Mouse (Mus musculus) ovary, postnatal 14 days (tissue): ENCODE measurements around the gene Frmd4b.
"Not testable (repeated sequence)": the region's sequence is repeated elsewhere in the genome, so short reads cannot be mapped to it uniquely, and the experiment has no call there.

ENCODE experiments used
- DNase-seq: peaks from one replicate; pipeline ENCODE4 v3.0.0; 2022; ENCODE audit warnings: low spot score

Frmd4b gene

DNA sequence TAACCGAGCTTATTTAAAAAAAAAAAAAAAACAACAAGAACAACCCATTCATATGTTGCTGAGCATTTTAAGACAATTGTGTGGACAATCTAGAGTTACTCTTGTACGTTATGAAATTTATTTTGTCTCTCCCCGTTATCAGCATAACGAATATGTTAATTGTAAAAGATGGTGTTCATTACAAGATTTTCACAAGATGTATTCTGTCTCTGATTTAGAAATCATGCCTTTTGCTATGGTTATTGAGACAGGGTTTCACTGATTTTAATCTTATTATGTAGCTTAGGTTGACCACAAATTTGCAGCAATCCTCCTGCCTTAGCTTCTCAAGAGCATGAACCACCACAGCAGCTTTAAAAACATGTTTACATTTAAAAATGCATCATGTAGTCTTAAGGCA is 327.5 kb downstream of the Frmd4b start:
- DNase-seq = no peak

DNA sequence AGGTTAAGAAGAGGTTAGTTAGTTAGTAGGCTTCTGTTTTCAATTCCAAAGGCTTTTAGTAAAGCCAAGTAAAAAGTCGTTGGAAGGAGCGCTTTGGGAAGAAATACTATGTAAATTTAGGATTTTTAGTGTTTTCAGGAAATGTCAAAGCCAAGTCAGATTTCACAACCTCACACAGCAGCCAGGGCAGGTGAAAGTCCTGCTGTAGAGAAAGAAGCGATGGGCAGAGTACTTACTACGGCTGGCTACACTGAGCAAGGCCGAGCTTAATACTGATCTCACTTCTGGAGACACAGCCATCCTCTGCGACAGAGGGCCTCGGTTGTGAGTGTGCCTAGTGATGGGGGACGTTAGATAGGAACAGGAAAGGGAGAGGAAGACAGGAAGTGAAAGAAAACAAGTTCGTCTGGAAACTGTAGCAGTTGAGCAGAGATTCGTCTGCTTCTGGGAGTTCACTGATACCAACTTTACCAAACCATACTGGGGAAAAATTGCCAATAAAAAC is 328.0 kb downstream of the Frmd4b start:
- no peak for DNase-seq

DNA sequence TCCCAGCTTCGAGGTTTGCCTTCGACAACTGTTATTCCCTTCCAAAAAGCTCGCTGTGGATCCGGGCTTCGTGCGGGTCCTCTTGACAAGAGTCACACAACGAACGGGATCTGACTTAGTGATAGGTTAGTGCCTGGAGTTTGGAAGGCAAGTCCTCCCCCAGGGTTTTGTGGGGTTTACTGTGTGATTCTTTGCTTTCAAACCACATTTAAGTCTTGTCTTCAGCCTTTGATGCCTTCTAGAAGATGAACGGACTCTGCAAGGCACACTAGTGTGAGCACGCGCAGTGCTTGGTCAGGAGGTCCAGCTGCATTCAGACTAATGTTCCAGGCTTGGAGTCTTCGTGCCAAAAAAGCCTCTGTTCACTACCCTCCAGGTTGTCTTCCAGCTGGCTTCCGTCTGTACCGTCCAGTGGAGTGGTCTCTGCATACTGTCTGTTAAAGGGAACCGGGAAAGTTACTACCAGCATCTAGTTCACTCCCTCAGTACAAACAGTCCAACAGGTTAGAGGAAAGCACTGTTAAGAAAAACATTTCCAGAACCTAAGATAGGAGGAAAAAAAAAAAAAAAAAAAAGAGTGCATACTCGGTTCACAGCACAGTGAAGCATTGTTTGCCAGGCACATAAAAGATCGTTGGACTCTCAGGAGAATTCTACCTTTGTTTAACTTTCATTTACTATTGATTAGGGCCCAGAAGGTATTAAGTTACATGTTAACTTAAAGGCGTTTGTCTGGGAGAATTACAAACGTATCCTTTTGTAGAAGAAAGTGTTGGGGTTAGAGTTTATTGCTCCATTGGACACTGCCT is 329.1 kb downstream of the Frmd4b start:
- DNase-seq = no peak

DNA sequence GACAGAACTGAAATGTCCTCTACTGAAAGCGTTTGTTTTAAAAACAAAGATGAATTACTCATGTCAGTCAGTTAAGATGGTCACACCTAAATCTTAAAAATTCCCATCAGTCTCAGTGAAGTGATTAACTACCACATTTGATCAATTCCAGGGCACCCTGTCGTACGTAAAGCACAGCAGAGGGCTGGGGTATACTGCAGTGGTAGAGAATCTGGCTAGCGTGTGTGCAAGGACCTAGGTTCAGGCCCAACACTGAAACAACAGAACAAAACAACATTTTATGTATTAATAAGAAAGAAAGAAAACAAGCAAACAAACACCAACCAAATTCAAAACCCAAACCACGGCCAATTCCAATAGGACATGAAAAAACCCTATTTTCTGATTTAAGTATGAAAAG is 331.0 kb downstream of the Frmd4b start:
- DNase-seq = no peak

DNA sequence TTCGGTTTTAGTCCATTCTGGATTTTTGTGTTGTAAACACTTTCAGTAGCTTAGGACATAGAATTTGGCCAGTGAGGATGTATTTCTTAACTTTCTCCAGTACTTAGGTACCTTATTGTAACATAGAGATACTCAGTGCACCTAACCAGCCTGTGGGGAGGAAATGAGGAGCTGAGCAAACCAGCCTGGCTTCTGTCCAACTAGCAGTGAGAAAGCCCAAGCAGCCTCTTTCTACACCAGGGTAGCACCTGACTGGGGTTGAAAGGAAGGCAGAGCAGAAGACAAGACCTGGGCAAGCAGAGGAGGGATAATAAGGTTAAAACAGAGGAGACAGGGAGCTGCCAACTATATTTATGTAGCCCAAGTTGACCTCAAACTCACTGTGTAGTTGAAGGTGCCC is 333.7 kb downstream of the Frmd4b start:
- DNase-seq = no peak

DNA sequence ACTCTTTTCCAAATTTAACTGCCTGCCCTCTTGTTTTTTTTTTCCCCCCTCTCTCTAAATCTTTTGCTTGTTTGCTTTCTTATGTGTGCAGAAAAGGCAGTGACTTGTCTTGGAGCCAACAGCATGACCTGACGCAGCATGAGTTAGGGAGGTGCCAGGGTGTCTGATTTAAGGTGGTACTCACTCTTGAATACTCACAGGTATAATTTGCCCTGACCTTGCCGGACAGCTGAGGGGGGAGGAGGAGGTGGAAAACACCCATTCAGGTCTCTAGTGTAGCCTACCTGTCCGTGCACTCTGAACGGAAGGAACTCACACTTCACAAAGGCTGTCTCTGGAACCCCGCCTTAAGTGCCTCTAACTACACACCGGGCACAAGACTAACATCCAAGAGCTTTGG is 338.5 kb downstream of the Frmd4b start:
- DNase-seq = no peak

DNA sequence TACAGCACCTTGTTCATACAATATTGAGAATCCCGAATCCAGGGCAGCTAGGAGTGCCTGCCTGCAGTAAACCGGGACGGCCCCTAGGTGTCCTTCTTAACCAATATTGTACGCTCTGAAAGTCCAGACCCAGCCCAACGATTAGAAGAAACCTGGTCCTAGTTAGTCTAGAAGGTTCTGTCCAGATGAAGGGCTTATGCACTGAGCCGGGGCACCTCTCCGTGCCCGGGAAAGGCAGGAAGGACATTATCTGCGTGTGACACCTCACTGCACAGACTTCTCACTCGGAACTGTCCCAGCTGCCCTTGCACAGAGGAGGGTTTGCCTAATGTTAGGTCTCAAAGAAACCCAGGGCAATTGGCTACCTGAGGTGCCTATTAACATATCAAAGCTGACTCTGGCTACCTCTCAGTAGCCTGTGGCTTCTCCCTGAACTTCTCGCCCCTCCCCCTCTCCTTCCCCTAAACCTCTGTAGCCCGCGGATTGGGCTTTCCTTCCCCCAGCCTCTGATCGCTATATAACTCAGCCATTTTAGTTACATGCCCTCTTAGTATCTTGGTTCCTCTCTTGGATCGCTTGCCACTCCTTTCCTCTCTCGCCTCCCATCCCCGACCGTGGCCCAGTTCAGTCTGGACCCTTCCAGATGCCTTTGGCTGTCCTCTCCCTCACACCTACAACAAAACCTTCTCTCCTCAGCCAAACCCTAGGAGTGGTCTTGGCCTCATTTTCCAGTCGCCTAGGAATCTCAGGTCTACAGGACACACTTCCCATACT is 339.1 kb downstream of the Frmd4b start:
- DNase-seq = peak; percentile 75

DNA sequence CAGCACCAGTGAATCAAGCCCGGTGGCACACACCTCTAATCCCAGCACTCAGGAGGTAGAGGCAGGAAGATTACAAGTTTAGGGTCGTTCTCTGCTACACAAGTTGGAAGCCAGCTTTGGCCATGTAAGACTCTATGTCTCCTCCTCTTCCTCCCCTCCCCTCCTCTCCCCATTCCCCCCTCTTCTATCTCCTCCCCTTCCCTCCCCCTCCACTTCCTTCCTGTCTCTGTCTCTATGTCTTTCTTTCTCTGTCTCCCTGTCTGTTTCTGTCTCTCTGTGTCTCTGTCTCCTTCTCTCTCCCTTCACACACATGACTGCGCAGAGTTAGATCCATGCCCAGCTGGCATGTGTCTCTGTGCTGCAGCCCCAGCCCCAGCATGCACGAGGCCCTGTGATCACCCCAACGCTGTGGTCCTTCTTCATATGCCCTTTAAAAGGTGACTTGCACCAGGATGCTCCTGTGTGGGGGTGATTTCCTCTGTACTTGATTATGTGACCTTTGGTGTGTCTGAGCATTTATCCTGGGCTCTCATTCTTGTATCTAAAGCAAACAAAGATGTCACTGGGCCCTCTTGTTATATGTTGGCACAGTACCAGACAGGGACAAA is 340.3 kb downstream of the Frmd4b start:
- DNase-seq = no peak

DNA sequence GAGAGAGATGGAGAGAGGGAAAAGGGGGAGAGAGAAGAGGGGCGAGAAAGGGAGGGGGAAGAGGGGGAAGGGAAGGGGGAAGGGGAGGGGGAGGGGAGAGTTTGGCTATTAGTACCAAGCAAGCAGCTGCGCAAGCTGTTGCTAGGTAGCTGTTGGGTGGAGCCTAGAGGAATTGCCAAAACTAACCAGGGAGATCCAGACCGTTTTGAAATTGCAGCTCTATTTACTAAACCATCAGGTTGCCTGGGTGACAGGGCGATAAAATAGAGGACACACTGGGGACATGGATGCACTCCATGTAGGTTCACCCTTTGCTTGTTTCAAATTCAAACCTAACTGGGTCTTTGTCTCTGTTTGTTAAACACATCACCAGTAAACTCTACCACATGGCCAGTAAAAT is 341.0 kb downstream of the Frmd4b start:
- no peak for DNase-seq

DNA sequence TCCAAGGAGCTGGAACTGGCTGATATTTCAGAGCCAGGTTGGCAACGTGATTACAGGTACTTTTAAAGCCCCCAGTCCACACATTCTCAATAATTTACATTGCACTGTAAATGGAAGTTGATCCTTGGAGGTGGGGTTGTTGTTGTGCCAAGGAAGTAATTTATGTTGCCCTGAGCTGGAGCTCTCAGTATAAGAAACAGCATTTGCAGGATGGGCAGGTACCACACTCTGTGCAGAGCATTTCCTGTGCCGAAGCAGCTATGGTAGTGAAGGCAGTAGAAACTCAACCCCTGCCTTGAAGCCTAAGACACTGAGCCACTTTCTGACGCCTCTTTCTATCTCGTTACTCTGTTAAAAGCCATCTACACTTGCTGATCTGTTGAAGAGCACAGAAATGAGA is 341.6 kb downstream of the Frmd4b start:
- no peak for DNase-seq

DNA sequence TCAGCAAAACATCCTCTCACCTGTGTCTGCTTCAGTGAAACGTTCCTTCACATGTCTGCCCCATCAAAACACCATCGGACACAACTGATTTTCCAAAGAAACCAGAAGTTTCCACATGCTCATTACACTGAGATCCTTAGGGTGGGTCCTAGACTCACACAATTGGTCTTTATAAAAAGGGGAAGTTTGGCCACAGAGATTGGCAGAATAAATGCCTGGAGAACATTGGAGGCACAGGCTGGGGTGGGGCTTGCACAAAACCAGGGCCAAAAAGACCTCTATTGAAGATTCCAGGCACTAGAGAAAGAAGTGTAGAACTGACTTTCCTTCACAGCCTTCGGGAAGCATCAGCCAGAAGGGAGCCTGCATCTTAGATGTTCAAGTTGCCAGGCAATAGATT is 343.6 kb downstream of the Frmd4b start:
- DNase-seq = no peak

DNA sequence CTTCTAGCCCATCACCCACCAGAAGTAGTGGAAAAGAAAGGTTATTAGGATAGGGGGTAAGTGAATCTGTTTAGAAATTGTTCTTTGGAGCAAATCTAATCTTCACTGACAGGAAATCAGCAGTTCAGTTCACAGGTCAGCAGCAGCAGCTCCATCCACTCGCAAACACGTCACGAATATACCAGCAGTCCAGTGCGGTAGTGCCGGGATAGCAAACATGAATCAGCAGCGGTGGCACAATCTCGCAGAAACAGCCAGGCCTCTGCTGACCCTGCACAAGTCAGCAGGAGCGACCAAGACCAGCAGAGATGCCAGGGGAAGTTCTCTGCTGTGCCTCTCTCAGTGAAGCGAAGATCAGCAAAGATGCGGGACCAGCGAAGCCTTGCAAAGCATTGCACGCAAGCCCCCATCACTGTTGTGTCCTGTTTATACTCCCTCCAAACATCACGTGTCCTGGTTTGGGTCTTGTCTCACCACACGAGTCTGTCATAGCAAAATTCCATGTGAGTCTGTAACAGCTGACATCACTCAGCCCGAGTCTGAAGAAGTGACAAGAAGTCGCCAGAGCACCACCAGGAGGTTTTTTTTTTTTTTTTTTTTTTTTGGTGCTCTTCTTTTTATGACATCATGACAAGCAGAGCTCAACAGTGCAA is 344.2 kb downstream of the Frmd4b start:
- DNase-seq = no peak

DNA sequence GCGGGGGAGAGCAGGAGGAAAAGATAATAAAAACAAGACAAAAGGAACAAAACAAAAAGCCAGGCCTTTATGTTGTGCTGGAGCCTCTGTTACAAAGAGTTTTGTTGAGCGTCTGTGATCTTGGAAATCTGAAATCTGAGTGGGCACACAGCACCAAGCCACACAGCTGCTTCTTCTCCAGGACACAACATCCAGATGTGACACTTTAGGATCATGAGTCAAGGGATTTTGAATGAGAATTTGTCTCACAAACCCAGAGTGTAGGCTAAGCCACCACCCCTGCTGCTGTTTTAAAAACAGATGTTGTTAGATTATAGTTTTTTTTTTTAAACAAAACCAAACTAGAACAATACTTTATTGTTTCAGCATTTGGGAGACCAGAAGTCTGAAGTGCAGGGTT is 345.0 kb downstream of the Frmd4b start:
- no peak for DNase-seq

DNA sequence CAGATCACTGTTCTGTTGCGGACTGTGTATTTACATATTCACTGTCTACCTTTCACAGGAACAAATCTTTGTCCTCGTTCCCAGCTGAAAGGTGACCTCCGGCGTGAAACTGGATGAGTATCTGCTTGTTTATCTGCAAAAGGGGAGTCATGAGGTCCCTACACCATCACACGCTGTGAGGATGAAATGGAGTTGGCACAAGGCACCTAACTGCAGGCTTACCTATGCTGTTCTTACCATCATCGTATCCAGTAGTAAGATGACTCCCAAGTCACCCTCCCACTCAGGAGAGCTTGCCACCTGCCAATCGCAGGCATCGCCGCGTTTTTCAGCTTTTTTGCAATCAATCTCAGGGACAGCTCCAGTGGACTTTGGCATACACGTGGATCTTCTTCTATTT is 347.7 kb downstream of the Frmd4b start:
- DNase-seq = no peak

DNA sequence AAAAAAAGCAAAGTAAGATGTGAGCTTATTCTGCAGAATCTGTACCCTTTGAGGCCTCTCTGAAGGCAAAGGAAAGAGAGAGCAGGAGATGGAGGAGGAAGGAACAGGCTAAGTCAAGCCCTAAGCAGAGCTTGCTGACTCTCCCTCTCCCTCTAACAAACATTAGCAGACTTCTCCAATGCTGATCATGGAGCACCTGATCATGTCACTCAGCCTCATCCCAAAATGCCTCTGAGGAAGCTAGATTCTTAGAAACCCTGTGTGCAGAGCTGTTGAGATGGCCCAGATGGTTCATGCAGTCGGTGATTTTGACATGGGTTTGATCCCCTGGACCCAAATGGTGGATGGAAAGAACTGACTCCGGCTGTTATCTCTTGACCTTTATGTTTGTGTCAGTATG is 350.2 kb downstream of the Frmd4b start:
- no peak for DNase-seq

DNA sequence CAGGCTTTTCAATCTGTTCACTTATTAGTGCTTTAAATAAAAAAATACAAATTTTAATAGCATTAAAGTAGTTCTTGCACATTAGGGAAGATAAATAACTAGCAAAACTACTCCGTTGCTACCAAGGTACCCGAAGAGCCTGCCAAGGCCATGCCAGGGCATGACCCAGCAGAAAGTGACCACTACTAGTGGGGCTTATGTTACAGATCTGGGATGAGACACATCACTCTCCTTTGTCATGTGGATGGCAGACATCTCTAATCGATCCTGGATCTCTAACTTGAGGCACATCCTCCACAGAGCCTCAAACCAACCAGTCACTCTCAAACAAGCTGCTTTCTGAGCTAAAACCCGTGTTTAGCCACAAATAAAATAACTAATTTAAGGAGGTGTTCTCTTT is 350.7 kb downstream of the Frmd4b start:
- DNase-seq = no peak

DNA sequence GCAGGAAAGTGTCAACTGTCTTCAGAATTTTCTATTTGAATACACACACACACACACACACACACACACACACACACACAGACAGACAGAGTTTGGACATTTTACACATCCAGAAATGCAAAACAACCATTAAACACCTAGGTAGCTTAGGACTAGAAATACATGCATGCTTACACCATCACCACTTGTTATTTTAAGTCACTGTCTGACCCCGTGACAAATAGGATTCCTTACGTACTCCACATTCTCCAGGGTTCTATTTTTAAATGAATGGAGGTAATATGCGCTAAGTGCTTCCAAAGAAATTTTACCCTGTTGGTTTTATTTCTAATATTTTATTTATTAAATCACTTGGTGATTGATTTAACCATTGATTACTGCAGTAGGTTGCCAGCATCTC is 351.6 kb downstream of the Frmd4b start:
- no peak for DNase-seq

DNA sequence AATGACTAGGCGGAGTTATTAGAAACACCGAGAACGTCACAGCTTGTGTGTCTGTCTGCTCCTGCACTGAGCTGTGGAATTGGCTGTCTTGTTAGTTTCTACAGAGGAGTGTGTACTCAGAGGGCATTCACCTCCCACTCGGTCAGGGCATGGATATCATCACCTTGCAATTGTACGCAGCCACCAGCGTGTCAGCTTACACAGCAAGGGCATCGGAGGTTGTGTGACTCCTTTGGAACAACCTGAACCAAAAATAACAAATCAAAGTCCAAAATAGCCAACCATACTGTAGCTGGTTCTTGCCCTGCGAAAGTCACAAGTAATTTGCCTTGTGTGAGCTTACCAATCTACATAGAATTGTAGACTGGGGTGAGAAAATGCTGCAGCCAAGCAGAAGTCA is 352.1 kb downstream of the Frmd4b start:
- DNase-seq = no peak

DNA sequence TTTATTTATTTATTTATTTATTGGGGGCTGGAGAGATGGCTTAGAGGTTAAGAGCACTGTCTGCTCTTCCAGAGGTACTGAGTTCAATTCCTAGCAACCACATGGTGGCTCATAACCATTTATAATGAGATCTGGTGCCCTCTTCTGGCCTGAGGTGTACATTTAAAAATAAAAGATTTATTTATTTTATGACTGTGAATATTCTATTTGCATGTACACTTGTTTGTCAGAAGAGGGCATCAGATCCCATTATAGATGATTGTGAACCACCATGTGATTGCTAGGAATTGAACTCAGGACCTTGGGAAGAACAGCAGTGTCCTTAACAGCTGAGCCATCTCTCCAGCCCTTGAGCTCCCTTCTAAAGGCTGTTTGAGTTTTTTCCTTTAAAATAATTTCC is 353.6 kb downstream of the Frmd4b start:
- DNase-seq = not testable (repeated sequence)

DNA sequence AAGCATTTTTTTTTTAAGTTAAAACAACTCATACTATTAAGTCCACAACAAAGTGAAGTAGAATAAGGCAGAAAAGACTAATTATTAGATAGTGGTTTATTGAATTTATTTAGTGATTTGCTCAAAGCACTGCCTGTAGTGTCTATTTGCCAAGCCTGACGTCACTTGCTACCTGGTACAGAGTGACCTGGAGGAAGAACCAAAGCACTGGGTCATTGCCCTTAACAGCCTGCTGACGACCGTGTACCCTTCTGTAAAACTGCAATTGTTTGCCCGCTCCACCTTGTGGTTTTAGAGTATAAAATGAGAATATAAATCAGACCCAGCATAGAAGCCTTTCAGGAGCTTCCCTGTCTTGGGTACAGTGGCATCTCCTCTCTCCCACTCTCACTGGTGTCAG is 355.1 kb downstream of the Frmd4b start:
- no peak for DNase-seq

DNA sequence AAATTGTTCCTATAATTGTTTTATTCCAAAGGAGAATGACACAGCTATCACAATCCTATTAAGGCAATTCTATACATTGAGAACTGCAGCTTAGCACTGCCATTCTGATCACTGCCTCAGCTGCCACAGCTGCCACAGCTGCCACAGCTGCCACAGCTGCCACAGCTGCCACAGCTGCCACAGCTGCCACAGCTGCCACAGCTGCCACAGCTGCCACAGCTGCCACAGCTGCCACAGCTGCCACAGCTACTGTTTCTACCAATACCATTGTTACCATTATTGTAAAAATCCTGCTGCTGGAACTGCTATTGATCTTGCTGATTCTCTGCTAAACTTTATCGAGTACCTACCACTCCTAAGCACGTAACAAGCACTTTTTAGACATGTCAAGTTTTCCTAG is 357.4 kb downstream of the Frmd4b start:
- DNase-seq = not testable (repeated sequence)

DNA sequence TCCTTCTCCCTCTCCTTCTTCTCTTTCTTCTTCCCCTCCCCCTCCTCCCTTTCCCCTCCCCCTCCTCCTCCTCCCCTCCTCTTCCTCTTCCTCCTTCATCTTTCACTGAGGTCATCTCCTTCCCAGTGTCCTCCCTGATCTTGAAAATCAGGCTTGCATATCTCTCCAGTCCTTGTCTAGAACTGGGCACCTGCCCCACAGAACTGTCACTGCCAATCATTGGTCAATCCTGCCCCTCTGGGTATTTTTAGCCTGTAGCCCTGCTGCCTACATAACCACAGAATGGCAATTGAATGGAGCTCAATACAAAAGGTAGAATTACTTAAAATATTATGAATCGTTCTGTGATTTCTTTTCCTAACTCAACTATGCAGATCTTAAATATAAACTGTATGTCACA is 358.9 kb downstream of the Frmd4b start:
- no peak for DNase-seq
